Mouse (Mus musculus) gastrocnemius, postnatal 4 days (tissue): ENCODE data around the gene Olfr803. TPM values are rescaled to one million over a fixed set of nuclear protein-coding genes. Genes with fewer than 3 reads are reported as not detected.

Source experiments
- DNase-seq, 2 experiments: peaks; one replicate each; pipeline ENCODE4 v3.0.0; 2021 to 2022; ENCODE audit warnings: low spot score in 2 of 2, mixed read lengths in 2 of 2
- long read RNA-seq, 2 experiments: library from polyadenylated mRNA; stranded (forward); transcript quantifications; one replicate each; pipeline ENCODE4 v2.0.0; 2021
- microRNA-seq: library from miRNA; unstranded; fragments of <30 nt; microRNA quantifications from one replicate; pipeline ENCODE4 v1.2.0, GENCODE M21; 2021
- total RNA-seq, 2 experiments: library from RNA; stranded (reverse); gene quantifications; 2 replicates each; pipeline ENCODE4 v1.2.3; 2021

Olfr803 gene
- not detected for total RNA-seq
- long read RNA-seq, experiment 1 = 0 reads
- long read RNA-seq, experiment 2 = 0 reads

GRCm38 (mm10) chr10:129694186-129694585, at the start of gene Olfr803:
Olfr803 (minus strand) TSS chr10:129694286.
- no peak for DNase-seq

- no peak for DNase-seq
Observed at GRCm38 (mm10) chr10:129741821-129742220, 47.7 kb upstream of the Olfr803 start, which contains the start of gene Olfr806. Olfr806 (minus strand) TSS chr10:129741921.

- no peak for DNase-seq
Observed at GRCm38 (mm10) chr10:129729275-129729674, 35.2 kb upstream of the Olfr803 start, which contains the start of gene Olfr805. Olfr805 (minus strand) TSS chr10:129729375.

GRCm38 (mm10) chr10:129702910-129703309, 8.8 kb upstream of the Olfr803 start, which contains the start of gene Olfr804:
Olfr804 (plus strand) TSS chr10:129703210.
- no peak for DNase-seq

- DNase-seq = no peak
Observed at GRCm38 (mm10) chr10:129688069-129688468, 6.0 kb downstream of the Olfr803 start, which contains the start of gene Olfr802. Olfr802 (minus strand) TSS chr10:129688169.

GRCm38 (mm10) chr10:129673765-129674164, 20.3 kb downstream of the Olfr803 start, which contains the start of gene Olfr801:
Olfr801 (minus strand) TSS chr10:129673865.
- DNase-seq = no peak

- DNase-seq = no peak
Observed at GRCm38 (mm10) chr10:129657394-129657793, 36.7 kb downstream of the Olfr803 start, which contains the start of gene Olfr800. Olfr800 (plus strand) TSS chr10:129657694.

- DNase-seq = no peak
Observed at GRCm38 (mm10) chr10:129651763-129652162, 42.3 kb downstream of the Olfr803 start.

Small RNAs within 50 kb of the gene (microRNA-seq; reads per million reads assigned to microRNA genes)
- not detected for gene Gm24485

Other genes starting within 250 kb of the Olfr803 start
- not detected for gene Olfr787, start 232.4 kb downstream of the Olfr803 start, total RNA-seq
- gene Olfr788, start 223.3 kb downstream of the Olfr803 start, total RNA-seq = not detected
- not detected for gene Olfr789, start 209.5 kb downstream of the Olfr803 start, total RNA-seq
- not detected for gene Olfr790, start 195.8 kb downstream of the Olfr803 start, total RNA-seq
- not detected for gene Olfr791, start 172.5 kb downstream of the Olfr803 start, total RNA-seq
- gene Olfr792, start 155.1 kb downstream of the Olfr803 start, total RNA-seq = not detected
- gene Olfr794, start 126.6 kb downstream of the Olfr803 start, total RNA-seq = not detected
- not detected for gene Olfr796, start 81.7 kb downstream of the Olfr803 start, total RNA-seq
- not detected for gene Olfr798, start 66.4 kb downstream of the Olfr803 start, total RNA-seq
- gene Olfr799, start 56.8 kb downstream of the Olfr803 start, total RNA-seq = not detected
- gene Olfr800, start 36.6 kb downstream of the Olfr803 start, total RNA-seq = not detected
- gene Olfr801, start 20.4 kb downstream of the Olfr803 start, total RNA-seq = not detected
- not detected for gene Olfr802, start 6.1 kb downstream of the Olfr803 start, total RNA-seq
- gene Olfr804, start 8.9 kb upstream of the Olfr803 start, total RNA-seq = not detected
- gene Olfr805, start 35.1 kb upstream of the Olfr803 start, total RNA-seq = not detected
- not detected for gene Olfr806, start 47.6 kb upstream of the Olfr803 start, total RNA-seq
- not detected for gene Olfr807, start 63.5 kb upstream of the Olfr803 start, total RNA-seq
- gene Olfr808, start 71.2 kb upstream of the Olfr803 start, total RNA-seq = not detected
- not detected for gene Olfr809, start 80.4 kb upstream of the Olfr803 start, total RNA-seq
- gene Olfr810, start 100.6 kb upstream of the Olfr803 start, total RNA-seq = not detected
- gene Olfr811, start 110.1 kb upstream of the Olfr803 start, total RNA-seq = not detected
- not detected for gene Olfr812, start 151.8 kb upstream of the Olfr803 start, total RNA-seq
- gene Olfr813, start 161.1 kb upstream of the Olfr803 start, total RNA-seq = not detected
- gene Olfr814, start 185.6 kb upstream of the Olfr803 start, total RNA-seq = not detected
- not detected for gene Olfr815, start 211.6 kb upstream of the Olfr803 start, total RNA-seq
- not detected for gene Olfr816, start 221.3 kb upstream of the Olfr803 start, total RNA-seq